Mouse (Mus musculus) hindbrain, embryonic 14.5 days (tissue): ENCODE results near the gene Ppox. TPM values are rescaled to one million over a fixed set of nuclear protein-coding genes. Genes with fewer than 3 reads are reported as not detected.

Experiments
- ATAC-seq: fragments of 200-750 bp; cut with Nextera tagmentation; 2 replicates; pipeline ENCODE4 v1.8.0; 2017; ENCODE audit warnings: moderate number of reproducible peaks, mild to moderate bottlenecking, moderate TSS enrichment, moderate library complexity; ENCODE audit not compliant: low FRiP score
- DNase-seq: peaks from one replicate; pipeline ENCODE4 v3.0.0-alpha.2; 2015; ENCODE audit warnings: low spot score
- H3K27ac ChIP-seq: fragments of 300-500 bp; sonication (generic); 2 replicates; pipeline ENCODE4 v1.5.1; 2014; ENCODE audit warnings: mild to moderate bottlenecking, moderate library complexity
- H3K27me3 ChIP-seq: fragments of 300-500 bp; sonication (generic); 2 replicates; pipeline ENCODE4 v1.6.1; 2014; ENCODE audit warnings: mild to moderate bottlenecking, low read length, mixed read lengths; ENCODE audit not compliant: control insufficient read depth, insufficient read depth
- H3K36me3 ChIP-seq: fragments of 300-500 bp; sonication (generic); replicated peaks from 2 replicates; pipeline ENCODE4 v1.6.1; 2014; ENCODE audit not compliant: control insufficient read depth, insufficient read depth
- H3K4me1 ChIP-seq: fragments of 300-500 bp; sonication (generic); replicated peaks from 2 replicates; pipeline ENCODE4 v1.6.1; 2014; ENCODE audit warnings: antibody characterized with exemption, low read length, mixed read lengths; ENCODE audit not compliant: control insufficient read depth, insufficient read depth
- H3K4me2 ChIP-seq: fragments of 300-500 bp; sonication (generic); replicated peaks from 2 replicates; pipeline ENCODE4 v1.6.1; 2014; ENCODE audit warnings: mild to moderate bottlenecking, moderate library complexity
- H3K4me3 ChIP-seq: fragments of 300-500 bp; sonication (generic); replicated peaks from 2 replicates; pipeline ENCODE4 v1.5.1; 2014; ENCODE audit warnings: mild to moderate bottlenecking, low read length
- H3K9ac ChIP-seq: fragments of 300-500 bp; sonication (generic); 2 replicates; pipeline ENCODE4 v1.6.1; 2014
- H3K9me3 ChIP-seq: fragments of 300-500 bp; sonication (generic); 2 replicates; pipeline ENCODE4 v1.6.1; 2016; ENCODE audit warnings: low read length; ENCODE audit not compliant: control insufficient read depth
- WGBS: fragments of 180-500 bp; shearing (Covaris S2); extraction: QIAGEN DNeasy Blood & Tissue Kit; methylation state at CpG from one replicate; pipeline ENCODE4 v1.1.7; 2014; 5-methylcytosine and 5-hydroxymethylcytosine counted together
- polyA plus RNA-seq: library from polyadenylated mRNA; unstranded; fragments of >200 nt; fragmentation: Nextera tagmentation; extraction: Ambion mirVana; gene quantifications from 2 replicates; pipeline ENCODE4 v1.2.1, GENCODE M21; 2014

Ppox gene
- polyA plus RNA-seq, 1 experiment from 2014 or later, result 44.6 TPM

- no peaks in the 10 kb centered on the region for H3K9me3 ChIP-seq
- WGBS, result 4% methylated on average over 8 of the region's 8 CpGs
- peaks cover 6% of the 10 kb centered on the region for H3K4me1 ChIP-seq
- peak overlapping the region; percentile 28 for H3K4me3 ChIP-seq
- DNase-seq, result peak; percentile 75
- peak; percentile 79 for ATAC-seq
- no peaks in the 10 kb centered on the region for H3K27me3 ChIP-seq
- no peaks in the 10 kb centered on the region for H3K36me3 ChIP-seq
- H3K9ac ChIP-seq, result peak overlapping the region; percentile 26
- H3K4me2 ChIP-seq, result peak overlapping the region; percentile 56
- peak overlapping the region; percentile 76 for H3K27ac ChIP-seq
Observed at GRCm38 (mm10) chr1:171262594-171263130, 18.3 kb downstream of the Ppox start.

- no peak for ATAC-seq
- no peak overlapping the region for H3K4me3 ChIP-seq
- peaks cover 6% of the 10 kb centered on the region for H3K4me1 ChIP-seq
- WGBS, result 83% methylated on average over 3 of the region's 3 CpGs
- H3K27ac ChIP-seq, result no peak overlapping the region
- no peaks in the 10 kb centered on the region for H3K27me3 ChIP-seq
- H3K36me3 ChIP-seq, result no peaks in the 10 kb centered on the region
- DNase-seq, result no peak
- H3K9me3 ChIP-seq, result no peaks in the 10 kb centered on the region
- H3K4me2 ChIP-seq, result no peak overlapping the region
- H3K9ac ChIP-seq, result no peak overlapping the region
Observed at GRCm38 (mm10) chr1:171260316-171260715, 20.7 kb downstream of the Ppox start.

GRCm38 (mm10) chr1:171258921-171259320 is 22.1 kb downstream of the Ppox start:
- no peaks in the 10 kb centered on the region for H3K9me3 ChIP-seq
- 79% methylated on average over 17 of the region's 17 CpGs for WGBS
- no peaks in the 10 kb centered on the region for H3K36me3 ChIP-seq
- no peak overlapping the region for H3K27ac ChIP-seq
- H3K4me3 ChIP-seq, result no peak overlapping the region
- no peak overlapping the region for H3K9ac ChIP-seq
- peaks cover 6% of the 10 kb centered on the region for H3K4me1 ChIP-seq
- ATAC-seq (no peak), DNase-seq (no peak)
- no peak overlapping the region for H3K4me2 ChIP-seq
- no peaks in the 10 kb centered on the region for H3K27me3 ChIP-seq

- no peak overlapping the region for H3K27ac ChIP-seq
- no peak overlapping the region for H3K4me3 ChIP-seq
- WGBS, result 80% methylated on average over 9 of the region's 9 CpGs
- DNase-seq (no peak), ATAC-seq (no peak)
- peaks cover 6% of the 10 kb centered on the region for H3K4me1 ChIP-seq
- no peak overlapping the region for H3K4me2 ChIP-seq
- no peaks in the 10 kb centered on the region for H3K9me3 ChIP-seq
- H3K9ac ChIP-seq, result no peak overlapping the region
- H3K27me3 ChIP-seq, result no peaks in the 10 kb centered on the region
- H3K36me3 ChIP-seq, result no peaks in the 10 kb centered on the region
Observed at GRCm38 (mm10) chr1:171257781-171258180, 23.2 kb downstream of the Ppox start.

GRCm38 (mm10) chr1:171256937-171257548 is 23.9 kb downstream of the Ppox start:
- H3K4me2 ChIP-seq, result no peak overlapping the region
- ATAC-seq (no peak), DNase-seq (peak; percentile 76)
- 72% methylated on average over 15 of the region's 15 CpGs for WGBS
- no peak overlapping the region for H3K9ac ChIP-seq
- H3K27me3 ChIP-seq, result no peaks in the 10 kb centered on the region
- H3K9me3 ChIP-seq, result no peaks in the 10 kb centered on the region
- no peaks in the 10 kb centered on the region for H3K36me3 ChIP-seq
- no peak overlapping the region for H3K4me3 ChIP-seq
- peaks cover 8% of the 10 kb centered on the region for H3K4me1 ChIP-seq
- H3K27ac ChIP-seq, result no peak overlapping the region

GRCm38 (mm10) chr1:171256095-171256818 is 24.7 kb downstream of the Ppox start:
- WGBS, result 89% methylated on average over 24 of the region's 24 CpGs
- H3K27me3 ChIP-seq, result no peaks in the 10 kb centered on the region
- no peak for DNase-seq
- no peak overlapping the region for H3K27ac ChIP-seq
- no peaks in the 10 kb centered on the region for H3K36me3 ChIP-seq
- no peak overlapping the region for H3K4me2 ChIP-seq
- no peak overlapping the region for H3K4me3 ChIP-seq
- ATAC-seq, result no peak
- H3K4me1 ChIP-seq, result peaks cover 13% of the 10 kb centered on the region
- no peaks in the 10 kb centered on the region for H3K9me3 ChIP-seq
- H3K9ac ChIP-seq, result no peak overlapping the region

GRCm38 (mm10) chr1:171252415-171252814 is 28.6 kb downstream of the Ppox start:
- peaks cover 34% of the 10 kb centered on the region for H3K4me1 ChIP-seq
- no peaks in the 10 kb centered on the region for H3K27me3 ChIP-seq
- 0 out of 2 replicates have a peak overlapping the region, but pooled peaks have one; percentile 29 for H3K27ac ChIP-seq
- H3K36me3 ChIP-seq, result no peaks in the 10 kb centered on the region
- peak overlapping the region; percentile 21; the same call in 1 of the 2 replicates for H3K9ac ChIP-seq
- H3K9me3 ChIP-seq, result no peaks in the 10 kb centered on the region
- H3K4me2 ChIP-seq, result peak overlapping the region; percentile 49
- DNase-seq (no peak), ATAC-seq (no peak)
- 0 out of 2 replicates have a peak overlapping the region, but pooled peaks have one; percentile 5 for H3K4me3 ChIP-seq
- 48% methylated on average over 17 of the region's 17 CpGs for WGBS

- Histone ChIP-seq H3K27ac (0 out of 2 replicates have a peak overlapping the region, but pooled peaks have one; percentile 29), H3K36me3 (no peaks in the 10 kb centered on the region), H3K9me3 (no peaks in the 10 kb centered on the region), H3K27me3 (no peaks in the 10 kb centered on the region), H3K4me2 (peak overlapping the region; percentile 49), H3K4me1 (peaks cover 34% of the 10 kb centered on the region), H3K4me3 (peak overlapping the region; percentile 25), H3K9ac (peak overlapping the region; percentile 21)
- WGBS, result 4% methylated on average over 13 of the region's 13 CpGs
- DNase-seq (no peak), ATAC-seq (no peak)
Observed at GRCm38 (mm10) chr1:171251594-171252324, 29.2 kb downstream of the Ppox start.
